Mouse (Mus musculus): ENCODE results near the gene Ptges2. TPM values are rescaled to one million over a fixed set of nuclear protein-coding genes. Genes with fewer than 3 reads are reported as not detected.

The Ptges2 gene
- total and polyA plus RNA-seq, 3 experiments, result 17.1 to 21.3 (median 20.3) TPM

DNA sequence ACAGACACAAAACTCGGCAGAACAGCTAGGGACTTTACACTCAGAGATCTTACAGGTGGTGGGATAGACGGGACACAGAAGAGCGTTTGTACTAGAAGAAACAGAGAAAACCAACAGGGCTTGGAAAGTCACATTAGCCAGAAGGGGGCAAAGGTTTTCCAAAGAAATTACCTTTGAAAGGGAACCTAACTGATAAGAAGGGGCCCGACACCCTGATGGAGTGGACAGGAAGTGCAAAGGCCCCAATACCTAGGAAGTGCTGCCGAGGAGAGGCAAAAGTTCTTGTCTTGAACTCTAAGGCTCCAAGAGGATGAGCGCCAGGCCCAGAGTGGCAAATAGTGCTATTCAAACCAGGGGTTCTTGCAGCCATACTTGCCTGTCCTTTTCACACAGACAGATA, 41.9 kb upstream of the Ptges2 start:
- TF ChIP-seq USF1 (IDR thresholded peaks at IDR 0.05; ENCODE audit: low read depth, low read length) (no peak), UBTF (IDR thresholded peaks at IDR 0.05; ENCODE audit: low read depth, low read length) (no peak), ELF1 (IDR thresholded peaks at IDR 0.05; ENCODE audit: low read depth, low read length) (no peak), BHLHE40 (IDR thresholded peaks at IDR 0.05; ENCODE audit: low read depth, low read length) (no peak), MAFK (IDR thresholded peaks at IDR 0.05; ENCODE audit: insufficient replicate concordance, low read length) (no peak), MEF2A (IDR thresholded peaks at IDR 0.05; ENCODE audit: borderline replicate concordance, low read depth, low read length) (no peak), KAT2A (IDR thresholded peaks at IDR 0.05; ENCODE audit: insufficient replicate concordance, low read length) (no peak), ETS1 (conservative IDR thresholded peaks at IDR 0.05; ENCODE audit: low read depth, low read length) (no peak)
- H3K27ac ChIP-seq (ENCODE audit: insufficient read depth, low read depth), result no peak overlapping the region
- H3K4me1 ChIP-seq (ENCODE audit: control insufficient read depth in 1 of 2, insufficient read depth in 2 of 2), result peaks cover 7 to 23% of the 10 kb centered on the region in 2 experiments
- no peaks in the 10 kb centered on the region for H3K79me2 ChIP-seq (replicated peaks; ENCODE audit: control insufficient read depth, extremely low read depth, insufficient read depth, poor library complexity, severe bottlenecking)
- dilution Hi-C loops (cut with MboI; ENCODE audit: extremely low pct_ligation_motif_present, extremely low pct_unique_long_range_greater_than_20kb, low sequenced_read_pairs), result no loop called here
- no peak overlapping the region for H3K4me2 ChIP-seq (ENCODE audit: insufficient read depth, low read depth, poor library complexity, severe bottlenecking)
- H3K9me3 ChIP-seq (replicated peaks; ENCODE audit: low read length), result no peaks in the 10 kb centered on the region
- in situ Hi-C loops (cut with MboI; ENCODE audit: low pct_ligation_motif_present, low pct_unique_long_range_greater_than_20kb, low sequenced_read_pairs), result no loop called here
- no peaks in the 10 kb centered on the region for H3K36me3 ChIP-seq (replicated peaks in 1 of 2; ENCODE audit: control insufficient read depth in 1 of 2, insufficient read depth in 1 of 2, low read length in 1 of 2)
- no peak overlapping the region for H3K4me3 ChIP-seq (replicated peaks in 1 of 3; ENCODE audit: low read depth in 2 of 3, low read length in 2 of 3, poor library complexity in 1 of 3)
- no peak for DNase-seq (ENCODE audit: extremely low read depth)
- H3K27me3 ChIP-seq (replicated peaks), result peaks cover 79% of the 10 kb centered on the region
- peak overlapping the region; percentile 23; the same call in 1 of the 2 replicates for H3K9ac ChIP-seq (ENCODE audit: insufficient read depth, low read depth)

DNA sequence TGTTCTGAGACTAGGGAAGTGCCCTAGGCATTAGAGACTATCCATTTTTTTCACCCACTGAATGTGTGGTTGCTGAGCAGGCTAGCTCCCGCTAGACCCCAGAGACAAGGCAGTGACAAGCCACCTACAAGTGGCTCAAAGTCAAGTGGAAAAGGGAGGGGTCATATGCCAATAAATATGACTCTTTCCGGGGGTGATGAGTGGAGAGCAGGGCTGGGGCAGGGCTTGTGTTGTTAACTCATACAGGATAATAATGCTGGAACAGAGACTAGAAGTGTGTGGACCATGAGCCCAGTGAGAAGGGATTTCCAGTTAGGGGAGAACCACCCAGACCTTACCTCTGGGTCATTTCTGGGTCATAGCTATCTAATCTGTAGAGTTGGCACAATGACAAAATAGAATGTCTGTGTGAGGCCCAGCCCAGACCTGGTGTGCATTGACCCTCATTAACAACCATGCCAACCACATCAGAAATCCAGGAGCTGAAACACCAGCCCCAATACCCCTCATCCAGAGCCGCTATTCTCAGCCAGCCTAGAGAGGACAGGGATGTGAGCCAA, 41.3 kb upstream of the Ptges2 start:
- in situ Hi-C loops (cut with MboI; ENCODE audit: low pct_ligation_motif_present, low pct_unique_long_range_greater_than_20kb, low sequenced_read_pairs) (no loop called here), dilution Hi-C loops (cut with MboI; ENCODE audit: extremely low pct_ligation_motif_present, extremely low pct_unique_long_range_greater_than_20kb, low sequenced_read_pairs) (no loop called here)
- Histone ChIP-seq H3K4me3 (replicated peaks in 1 of 3; ENCODE audit: low read depth in 2 of 3, low read length in 2 of 3, poor library complexity in 1 of 3) (no peak overlapping the region), H3K79me2 (replicated peaks; ENCODE audit: control insufficient read depth, extremely low read depth, insufficient read depth, poor library complexity, severe bottlenecking) (no peaks in the 10 kb centered on the region), H3K4me2 (ENCODE audit: insufficient read depth, low read depth, poor library complexity, severe bottlenecking) (no peak overlapping the region), H3K27ac (ENCODE audit: insufficient read depth, low read depth) (no peak overlapping the region), H3K9me3 (replicated peaks; ENCODE audit: low read length) (no peaks in the 10 kb centered on the region), H3K36me3 (replicated peaks in 1 of 2; ENCODE audit: control insufficient read depth in 1 of 2, insufficient read depth in 1 of 2, low read length in 1 of 2) (no peaks in the 10 kb centered on the region), H3K4me1 (ENCODE audit: control insufficient read depth in 1 of 2, insufficient read depth in 2 of 2) (peaks cover 7 to 23% of the 10 kb centered on the region in 2 experiments), H3K27me3 (replicated peaks) (peaks cover 78% of the 10 kb centered on the region), H3K9ac (ENCODE audit: insufficient read depth, low read depth) (no peak overlapping the region)
- no peak for DNase-seq (ENCODE audit: extremely low read depth)
- TF ChIP-seq EP300 (IDR thresholded peaks at IDR 0.05; ENCODE audit: low read length) (no peak), ZNF384 (IDR thresholded peaks at IDR 0.05; ENCODE audit: low read depth, low read length) (no peak), NELFE (IDR thresholded peaks at IDR 0.05; ENCODE audit: low read depth, low read length) (no peak), SIN3A (IDR thresholded peaks at IDR 0.05; ENCODE audit: low read length) (no peak), NRF1 (IDR thresholded peaks at IDR 0.05; ENCODE audit: low read depth, low read length) (no peak), USF2 (conservative IDR thresholded peaks at IDR 0.05; ENCODE audit: low read depth, low read length) (no peak), ZMIZ1 (IDR thresholded peaks at IDR 0.05; ENCODE audit: low read depth, low read length) (no peak), TCF12 (IDR thresholded peaks at IDR 0.05; ENCODE audit: low read depth, low read length) (no peak), BHLHE40 (IDR thresholded peaks at IDR 0.05; ENCODE audit: low read depth, low read length) (no peak), MXI1 (IDR thresholded peaks at IDR 0.05; ENCODE audit: low read depth, low read length) (no peak), SMC3 (IDR thresholded peaks at IDR 0.05; ENCODE audit: low read depth, low read length) (no peak)
